Comparison of ENCODE assay signal across 27 mouse cellular contexts in the genomic region with DNA sequence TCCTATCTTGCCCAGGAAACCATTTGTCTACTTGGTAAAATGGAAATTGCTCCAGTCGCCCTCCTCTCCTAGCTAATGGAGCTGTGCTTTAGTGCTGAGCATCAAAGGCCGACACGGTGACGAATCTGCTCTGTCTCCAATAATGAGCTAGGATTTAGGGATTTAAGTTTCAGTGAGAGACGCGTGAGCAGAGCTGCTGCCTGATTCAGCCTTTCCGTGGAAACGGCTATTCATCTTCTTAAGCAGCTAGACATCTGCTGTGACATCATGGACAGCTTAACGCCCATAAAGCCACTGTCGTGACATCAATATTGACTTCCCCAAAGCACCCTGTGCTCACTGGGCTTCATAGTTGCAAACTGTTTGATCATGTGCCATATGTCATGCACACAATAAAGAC. TPM values are rescaled to one million over a fixed set of nuclear protein-coding genes. Genes with fewer than 3 reads are reported as not detected.
DNase-seq lines count a peak whose midpoint lies in the region; ATAC-seq and TF ChIP-seq lines count a peak whose summit lies in the region.
"Had no signal": no experiment of that assay in that cellular context is flagged by ENCODE, and none has a peak within 500 bp of the region (broad histone marks: within the 10 kb centered on the region; RNA-seq: fewer than 3 reads in every experiment).

No protein-coding gene starts in this region.

- no peak for TF ChIP-seq CTCF in brain, embryonic 14.5 days (IDR thresholded peaks at IDR 0.05; ENCODE audit: borderline replicate concordance, extremely low read depth, insufficient read depth, insufficient read length)

- 0 out of 2 replicates have a peak, but pooled peaks have one; percentile 30 for ATAC-seq in forebrain, embryonic 12.5 days (ENCODE audit: low FRiP score)
- peak; percentile 70 for ATAC-seq in midbrain, embryonic 13.5 days
- no peak for ATAC-seq in cerebellum, adult (ENCODE audit: insufficient number of reproducible peaks, low FRiP score, low TSS enrichment)
- ATAC-seq: CD4-positive, CD25-positive, alpha-beta regulatory T cell, adult 4 months; forebrain, embryonic 16.5 days; hindbrain, embryonic 16.5 days; liver, embryonic 12.5 days; liver, postnatal 0 days had no signal

- H3K4me3 ChIP-seq in forebrain, embryonic 12.5 days (replicated peaks) = no peak overlapping the region
- no peak overlapping the region for H3K4me3 ChIP-seq in forebrain, embryonic 10.5 days
- no peak overlapping the region for H3K4me3 ChIP-seq in midbrain, embryonic 13.5 days (replicated peaks)
- H3K4me3 ChIP-seq: heart, embryonic 10.5 days; heart, embryonic 15.5 days; kidney, embryonic 15.5 days; layer of hippocampus, adult 2 months; liver, embryonic 12.5 days had no signal

- 0 out of 2 replicates have a peak, but pooled peaks cover 6% of the 10 kb centered on the region for H3K27me3 ChIP-seq in forebrain, embryonic 12.5 days
- 0 out of 2 replicates have a peak, but pooled peaks cover 7% of the 10 kb centered on the region for H3K27me3 ChIP-seq in forebrain, embryonic 10.5 days (ENCODE audit: poor library complexity, severe bottlenecking)
- peaks cover 31% of the 10 kb centered on the region for H3K27me3 ChIP-seq in midbrain, embryonic 13.5 days
- H3K27me3 ChIP-seq: heart, embryonic 15.5 days had no signal

- no peak overlapping the region for H3K27ac ChIP-seq in forebrain, embryonic 12.5 days
- H3K27ac ChIP-seq in forebrain, embryonic 10.5 days = no peak overlapping the region
- H3K27ac ChIP-seq in midbrain, embryonic 13.5 days = no peak overlapping the region
- H3K27ac ChIP-seq: heart, embryonic 10.5 days; heart, embryonic 15.5 days; kidney, embryonic 15.5 days; layer of hippocampus, adult 2 months; liver, embryonic 12.5 days had no signal

- TF ChIP-seq POLR2A in brain, embryonic 14.5 days (IDR thresholded peaks at IDR 0.05; ENCODE audit: borderline replicate concordance, extremely low read depth, insufficient read depth, insufficient read length, poor library complexity, severe bottlenecking) = no peak

- no peaks in the 10 kb centered on the region for H3K9me3 ChIP-seq in forebrain, embryonic 12.5 days
- no peaks in the 10 kb centered on the region for H3K9me3 ChIP-seq in forebrain, embryonic 10.5 days
- H3K9me3 ChIP-seq in midbrain, embryonic 13.5 days = no peaks in the 10 kb centered on the region
- H3K9me3 ChIP-seq: heart, embryonic 10.5 days; heart, embryonic 15.5 days; kidney, embryonic 15.5 days; liver, embryonic 12.5 days had no signal

- peaks cover 27% of the 10 kb centered on the region for H3K4me1 ChIP-seq in forebrain, embryonic 12.5 days
- H3K4me1 ChIP-seq in forebrain, embryonic 10.5 days = peaks cover 52% of the 10 kb centered on the region
- peaks cover 35% of the 10 kb centered on the region for H3K4me1 ChIP-seq in midbrain, embryonic 13.5 days (replicated peaks)
- H3K4me1 ChIP-seq: liver, embryonic 12.5 days had no signal

- 19% methylated on average over 10 of the region's 10 CpGs for whole genome bisulfite sequencing in forebrain, embryonic 12.5 days
- WGBS in forebrain, embryonic 10.5 days = 33% methylated on average over 10 of the region's 10 CpGs
- 11% methylated on average over 10 of the region's 10 CpGs for WGBS in midbrain, embryonic 13.5 days

- no peak overlapping the region for H3K9ac ChIP-seq in forebrain, embryonic 12.5 days
- H3K9ac ChIP-seq in midbrain, embryonic 13.5 days (replicated peaks) = no peak overlapping the region
- H3K9ac ChIP-seq: heart, embryonic 15.5 days; kidney, embryonic 15.5 days; liver, embryonic 12.5 days; liver, postnatal 0 days had no signal

- DNase-seq in forebrain, embryonic 10.5 days (ENCODE audit: extremely low spot score, low spot score) = no peak
- DNase-seq in brain, embryonic 14.5 days (ENCODE audit: low read depth) = peak; percentile 80
- peak; percentile 58 for DNase-seq in retina, postnatal 1 day
- no peak for DNase-seq in ovary, postnatal 14 days (ENCODE audit: low spot score)
- DNase-seq: adrenal gland, postnatal 25 days; cerebellum, adult 8-10 months; cerebellum, postnatal 25 days; gastrocnemius, postnatal 14 days; kidney, adult 18-20 months; kidney, postnatal 25 days; liver, postnatal 0 days; lung, postnatal 36 days; right cerebral cortex, adult 18-20 months; spleen, adult 18-20 months; thymus, adult 2 months; thymus, postnatal 36 days had no signal

- no peak overlapping the region for H3K4me2 ChIP-seq in forebrain, embryonic 12.5 days
- no peak overlapping the region for H3K4me2 ChIP-seq in midbrain, embryonic 13.5 days (replicated peaks)
- H3K4me2 ChIP-seq: heart, embryonic 15.5 days; kidney, embryonic 15.5 days; liver, embryonic 12.5 days had no signal

- H3K36me3 ChIP-seq in forebrain, embryonic 12.5 days (replicated peaks) = no peaks in the 10 kb centered on the region
- H3K36me3 ChIP-seq in forebrain, embryonic 10.5 days (replicated peaks) = no peaks in the 10 kb centered on the region
- no peaks in the 10 kb centered on the region for H3K36me3 ChIP-seq in midbrain, embryonic 13.5 days
- H3K36me3 ChIP-seq: heart, embryonic 10.5 days; heart, embryonic 15.5 days; kidney, embryonic 15.5 days; liver, embryonic 12.5 days had no signal

RNA-seq across cellular contexts. Expression of a gene that starts 14.9 kb away (rescaled TPM):
- polyA plus RNA-seq in forebrain, embryonic 12.5 days (2016; fragmentation: Nextera tagmentation; extraction: Ambion mirVana) = 29.1 and 31.5 TPM in 2 replicates
- polyA plus RNA-seq in forebrain, embryonic 10.5 days (2016; fragmentation: Nextera tagmentation; extraction: Ambion mirVana) = 27.5 and 29.2 TPM in 2 replicates
- polyA plus RNA-seq in brain, embryonic 14.5 days (2012; rRNA removed) = 16.0 and 22.4 TPM in 2 replicates
- 11.0 and 11.7 TPM in 2 replicates for polyA plus RNA-seq in midbrain, embryonic 13.5 days (2015; fragmentation: Nextera tagmentation; extraction: Ambion mirVana)

Comparison
In these comparisons a context has a peak if more than half of its experiments do, and no peak if none do; other contexts are left out.
1. DNase-seq: peak in brain, embryonic 14.5 days (single experiment) and retina, postnatal 1 day (single experiment); none in forebrain, embryonic 10.5 days (single experiment) and ovary, postnatal 14 days (single experiment).